Mouse (Mus musculus): ENCODE measurements around the gene Pnmt.
"Not testable (repeated sequence)": the region's sequence is repeated elsewhere in the genome, so short reads cannot be mapped to it uniquely, and the experiment has no call there.

Pnmt gene

DNA sequence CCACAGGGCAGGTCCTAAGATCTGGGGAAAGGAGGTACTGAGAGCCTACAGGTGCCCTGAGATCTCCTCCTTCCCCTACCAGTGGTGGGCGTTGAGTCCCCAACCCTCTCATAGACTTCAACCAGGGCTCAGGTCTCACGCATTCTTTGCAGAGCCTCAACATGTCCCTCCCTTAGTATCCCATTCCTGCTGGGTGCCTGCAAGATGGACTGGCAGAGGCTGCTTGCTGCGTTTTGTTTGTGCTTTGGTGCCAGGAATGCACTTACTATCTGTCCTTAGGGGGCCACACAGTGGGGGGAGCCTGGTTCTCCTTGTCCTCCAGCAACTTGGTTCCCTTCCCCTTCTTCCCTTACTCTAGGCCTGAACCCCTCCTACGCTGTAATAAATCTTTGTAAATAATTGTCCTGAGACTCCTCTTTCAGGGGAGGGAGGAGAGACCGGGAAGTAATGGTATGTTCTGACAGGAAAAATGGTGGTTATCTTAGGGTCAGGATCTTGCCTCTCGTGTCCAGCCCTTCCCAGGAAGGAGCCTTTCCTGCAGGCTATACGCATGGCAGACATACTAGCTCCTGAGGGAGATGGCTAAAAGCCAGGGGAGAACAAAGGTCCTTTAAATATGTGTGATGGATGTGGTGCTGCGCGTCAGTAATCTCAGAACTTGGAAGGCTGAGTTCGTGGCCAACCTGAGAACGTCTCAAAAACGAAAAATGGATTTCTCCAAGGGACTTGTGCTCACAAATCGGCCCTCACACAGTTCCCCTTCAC is 28.7 kb upstream of the Pnmt start:
- DNase-seq (ENCODE audit: low read depth, low spot score), result no peak

DNA sequence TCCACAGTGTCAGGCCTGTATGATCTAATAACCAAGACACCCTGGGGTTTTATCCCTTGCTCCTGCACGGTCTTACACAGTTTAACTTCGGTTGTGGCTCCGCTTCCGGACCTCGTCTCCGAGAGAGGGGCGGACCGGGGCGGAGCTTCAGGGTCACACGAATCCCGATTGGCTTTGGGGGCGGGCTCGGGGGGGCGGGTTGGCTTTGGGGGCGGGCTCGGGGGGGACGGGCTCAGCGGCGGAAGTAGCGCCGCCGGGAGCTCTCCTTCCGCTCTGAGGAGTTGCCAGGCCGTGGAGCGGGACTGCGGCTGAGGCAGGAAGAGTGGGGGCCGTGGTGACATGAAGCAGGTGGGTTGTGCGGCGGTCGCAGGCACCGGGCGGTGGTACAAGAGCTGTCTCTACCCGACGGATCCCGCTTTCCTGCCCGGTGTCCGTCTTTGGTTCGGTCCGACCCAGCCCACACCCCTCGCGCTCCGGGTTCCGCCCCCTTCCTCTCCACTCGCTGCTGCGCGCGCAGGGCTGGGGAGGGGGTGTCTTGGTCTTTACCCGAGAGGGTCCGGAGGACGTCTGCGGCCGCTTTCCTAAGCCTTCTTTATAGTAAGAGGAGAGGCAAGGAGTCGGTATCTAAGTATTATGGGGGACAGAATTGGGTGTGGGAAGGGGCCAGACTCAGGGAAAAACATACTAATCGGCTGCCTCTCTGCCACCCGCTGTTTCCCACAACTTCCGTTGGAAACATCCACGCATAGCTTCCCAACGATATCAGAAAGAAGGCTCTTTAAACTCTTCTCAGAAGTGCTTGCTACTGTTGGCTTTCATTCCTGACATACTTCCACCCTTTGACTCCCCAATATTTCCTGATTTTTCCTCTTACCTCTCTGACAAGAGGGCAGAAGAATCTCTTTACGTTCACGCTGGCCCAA is 27.8 kb upstream of the Pnmt start, which contains the start of gene Stard3:
Stard3 (plus strand) TSS at position 208 of the 923 bp plus-strand sequence.
- peak; percentile 93 for DNase-seq (ENCODE audit: low read depth, low spot score)

DNA sequence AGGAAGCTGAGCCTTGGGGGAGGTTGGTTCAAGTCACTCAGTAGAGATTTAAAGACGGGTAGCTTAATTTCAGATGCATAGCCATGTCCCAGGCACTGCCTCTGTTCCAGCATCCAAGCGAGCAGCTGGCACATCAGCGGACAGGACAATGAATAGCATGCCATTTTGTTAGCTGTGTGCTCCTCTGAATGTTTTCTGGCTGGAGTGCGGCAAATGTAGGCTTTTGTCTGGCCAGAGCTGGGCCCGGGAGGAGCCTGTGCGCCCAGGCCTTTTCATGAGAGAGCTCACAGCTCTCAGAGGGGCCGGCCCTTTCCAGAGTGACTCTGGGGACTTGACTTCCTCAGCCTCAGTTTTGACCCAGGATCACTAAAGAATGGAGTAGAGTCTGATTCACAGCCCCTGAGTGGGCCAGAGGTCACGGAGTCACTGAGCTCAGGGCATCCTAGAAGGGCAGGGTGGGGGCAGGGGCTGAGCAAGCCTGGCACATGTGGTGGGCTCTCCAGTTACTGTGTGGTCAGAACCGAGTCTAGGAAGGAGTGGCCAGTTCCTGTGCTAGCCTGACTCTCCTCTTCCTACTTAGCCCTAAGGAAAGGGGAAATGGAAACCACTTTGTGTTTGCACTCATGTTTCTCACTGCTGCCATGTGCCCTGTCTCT is 25.3 kb upstream of the Pnmt start:
- no peak for DNase-seq (ENCODE audit: low read depth, low spot score)

DNA sequence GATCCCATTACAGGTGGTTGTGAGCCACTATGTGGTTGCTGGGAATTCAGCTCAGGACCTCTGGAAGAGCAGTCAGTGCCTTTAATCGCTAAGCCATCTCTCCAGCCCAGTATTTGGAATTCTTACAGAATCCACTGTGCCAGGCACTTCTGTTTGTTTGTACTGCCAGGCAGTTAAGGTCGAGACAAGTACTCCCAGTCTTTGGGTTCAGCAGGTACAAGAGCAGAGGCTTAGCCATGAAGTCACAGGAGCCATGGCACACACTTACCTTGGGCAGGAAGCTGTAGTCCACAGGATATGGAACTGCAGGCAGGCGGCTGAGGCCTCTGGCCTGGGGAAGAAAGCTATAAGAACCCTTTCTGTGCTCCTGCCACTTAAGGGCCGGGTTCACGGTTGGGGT is 22.4 kb upstream of the Pnmt start:
- DNase-seq (ENCODE audit: low read depth, low spot score), result no peak

DNA sequence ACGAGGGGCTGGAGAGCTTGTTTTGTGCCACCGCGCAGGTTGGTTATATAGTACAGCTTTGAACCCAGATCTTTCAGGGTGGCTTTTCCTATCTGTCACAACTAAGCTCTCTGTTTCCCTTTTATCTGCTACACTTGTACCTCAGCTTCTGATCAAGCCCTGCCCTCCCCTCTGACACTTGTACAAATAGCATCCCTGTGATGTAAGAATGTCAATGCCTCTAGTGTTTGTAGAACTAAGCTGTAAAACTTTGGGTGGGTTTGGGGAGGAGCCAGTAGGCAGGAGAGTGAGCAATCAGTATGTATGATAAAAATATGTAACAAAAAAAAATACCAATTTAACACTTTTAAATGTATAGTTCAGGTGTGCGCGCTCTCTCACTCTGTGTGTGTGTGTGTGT is 21.8 kb upstream of the Pnmt start:
- no peak for DNase-seq (ENCODE audit: low read depth, low spot score)

DNA sequence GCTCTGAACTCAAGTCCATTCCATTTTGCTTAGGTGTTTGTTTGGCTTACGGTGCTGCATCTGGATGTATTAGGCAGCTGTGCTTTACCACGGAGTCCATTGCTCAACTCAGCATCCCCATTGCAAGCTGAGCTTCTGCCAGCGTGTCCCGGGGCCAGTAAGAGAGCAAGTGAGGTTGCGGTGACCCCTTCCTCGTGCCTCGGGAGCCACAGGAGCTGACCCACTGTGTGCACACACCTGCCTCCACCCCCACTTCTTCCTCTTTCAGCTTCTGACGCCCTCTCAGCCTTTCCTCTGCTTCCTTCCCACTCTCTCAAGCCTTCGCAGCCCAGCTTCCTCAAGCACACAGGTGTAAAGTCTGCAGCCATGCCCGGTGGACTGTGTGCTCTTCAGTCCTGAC is 20.0 kb upstream of the Pnmt start:
- no peak for DNase-seq (ENCODE audit: low read depth, low spot score)

DNA sequence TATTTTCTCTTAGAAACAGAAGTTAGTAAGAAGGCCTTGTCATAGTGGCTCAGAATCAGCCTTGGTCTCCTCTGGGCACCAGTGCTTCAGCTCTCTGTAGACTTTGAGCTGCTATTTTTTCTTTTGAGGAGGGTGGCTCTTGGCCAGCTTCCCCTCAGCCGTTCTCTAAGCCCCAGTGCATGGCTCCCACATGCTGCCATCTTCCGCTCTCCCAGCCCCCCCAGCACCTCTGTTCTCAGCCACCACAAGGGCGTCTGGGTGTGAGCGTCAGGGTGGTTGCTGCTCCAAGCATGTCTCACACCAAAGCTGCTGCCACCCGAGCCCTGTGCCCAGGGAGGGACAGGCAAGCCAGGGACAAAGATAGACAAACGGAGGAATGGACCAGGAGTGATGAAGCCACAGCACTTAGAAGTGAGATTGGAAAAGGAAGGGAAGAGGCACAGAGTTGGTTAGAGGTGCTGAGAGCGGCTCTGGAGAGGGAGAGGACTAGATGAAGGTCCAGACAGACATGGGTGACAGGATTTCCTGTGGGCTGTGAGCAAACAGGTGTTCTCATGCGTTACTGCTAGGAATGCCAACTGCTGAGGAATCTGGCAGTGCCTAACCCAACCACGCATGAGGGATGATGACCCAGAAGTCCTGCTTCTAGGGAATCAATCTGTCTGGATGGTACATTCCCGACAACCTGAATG is 18.9 kb upstream of the Pnmt start:
- no peak for DNase-seq (ENCODE audit: low read depth, low spot score)

DNA sequence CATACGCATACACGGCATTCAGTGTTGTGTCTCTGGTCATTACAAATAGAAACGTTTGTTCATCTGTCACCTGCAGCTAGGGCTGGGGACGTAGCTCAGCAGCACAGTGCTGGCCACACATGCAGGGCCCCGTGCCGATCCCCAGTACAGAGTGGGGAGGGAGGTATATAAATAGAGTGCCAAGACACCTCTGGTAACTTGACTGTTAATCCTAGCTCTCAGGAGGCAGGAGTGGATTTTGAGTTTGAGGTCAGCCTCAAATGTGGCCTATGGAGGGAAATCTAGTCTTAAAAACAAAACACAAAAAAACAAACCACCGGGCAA is 18.4 kb upstream of the Pnmt start:
- no peak for DNase-seq (ENCODE audit: low read depth, low spot score)

DNA sequence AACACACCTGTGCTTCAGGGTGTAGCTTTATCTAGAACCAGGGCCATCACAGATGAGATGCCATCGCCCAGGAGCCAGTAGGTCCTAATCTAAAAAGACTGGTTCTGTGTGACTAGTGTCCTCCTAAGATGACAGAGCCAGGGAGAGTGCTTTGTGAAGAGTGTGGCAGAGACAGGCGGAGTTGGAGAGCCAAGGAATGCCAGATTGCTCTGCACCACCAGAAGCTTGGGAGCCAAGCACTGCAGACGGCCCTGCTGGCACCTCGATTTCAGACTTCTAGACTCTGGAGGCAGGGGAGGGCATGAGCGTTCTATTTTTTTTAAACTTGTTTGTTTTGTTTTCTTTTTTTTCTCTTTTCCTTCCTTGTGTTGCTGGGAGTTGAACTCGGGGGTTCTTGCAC is 16.9 kb upstream of the Pnmt start:
- no peak for DNase-seq (ENCODE audit: low read depth, low spot score)

DNA sequence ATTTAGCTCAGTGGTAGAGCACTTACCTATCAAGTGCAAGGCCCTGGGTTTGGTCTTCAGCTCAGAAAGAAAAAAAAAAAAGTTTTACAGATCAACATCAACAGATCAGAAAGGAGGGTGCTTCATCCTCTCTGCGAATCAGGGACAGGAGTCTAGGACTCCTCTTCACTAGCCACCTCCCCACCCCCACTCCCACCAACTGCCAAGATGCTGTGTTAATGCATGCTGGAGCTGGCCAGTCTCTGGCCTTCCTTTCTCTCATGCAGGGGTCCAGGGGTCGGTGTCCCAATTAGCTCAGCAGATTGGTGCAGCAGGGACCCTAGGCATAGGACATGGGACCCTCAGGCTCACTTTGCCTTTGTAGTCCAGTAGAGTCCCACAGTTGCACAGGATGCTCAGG is 15.7 kb upstream of the Pnmt start:
- no peak for DNase-seq (ENCODE audit: low read depth, low spot score)

DNA sequence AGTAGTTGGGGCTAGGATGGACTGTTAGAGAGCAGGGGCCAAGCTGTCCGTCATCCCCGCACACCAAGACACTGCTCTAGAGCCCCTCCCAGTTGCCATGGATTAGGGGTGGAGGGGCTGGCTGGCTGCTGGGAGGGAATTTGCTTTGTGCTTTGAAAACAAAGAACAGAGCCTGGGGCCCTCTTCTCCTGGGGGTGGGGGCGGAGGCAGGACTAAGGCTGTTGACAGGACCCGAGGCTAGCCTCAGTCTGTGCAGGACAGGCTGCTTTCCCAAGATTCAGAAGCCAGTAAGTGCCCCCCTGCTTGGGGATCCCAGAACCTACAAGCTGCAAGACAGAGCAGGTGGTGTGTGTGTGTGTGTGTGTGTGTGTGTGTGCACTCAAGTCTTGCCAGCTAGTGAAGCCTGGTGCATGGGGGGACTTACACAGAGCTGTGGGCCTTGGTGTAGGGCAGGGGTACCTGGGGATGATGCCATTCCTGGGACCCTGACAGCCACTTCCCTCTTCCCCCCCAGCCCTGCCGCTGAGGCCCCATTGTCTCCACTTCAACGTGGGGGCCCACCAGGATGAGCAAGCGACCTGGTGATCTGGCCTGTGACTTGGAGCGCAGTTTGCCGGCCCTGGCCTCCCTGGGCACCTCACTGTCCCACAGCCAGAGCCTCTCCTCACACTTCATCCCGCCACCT is 14.6 kb upstream of the Pnmt start:
- no peak for DNase-seq (ENCODE audit: low read depth, low spot score)

DNA sequence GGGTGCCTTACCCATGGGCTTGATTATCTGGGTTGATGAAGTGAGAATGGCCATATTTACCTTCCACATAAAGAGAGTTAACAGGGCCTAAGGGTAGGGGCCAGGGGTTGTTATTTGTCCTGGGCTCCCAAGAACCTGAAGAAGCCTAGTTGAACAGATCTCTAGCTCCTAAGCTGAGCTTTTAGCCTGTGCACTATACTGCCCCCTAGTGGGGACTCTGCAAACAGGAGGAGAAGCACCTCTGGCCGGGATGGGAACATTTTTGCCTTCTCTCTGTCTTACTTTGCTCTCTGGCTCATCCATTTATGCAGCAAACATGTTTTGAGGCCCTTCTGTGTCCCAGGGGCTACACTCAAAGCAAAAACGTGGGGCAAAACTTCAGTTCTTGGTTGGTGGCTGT is 13.8 kb upstream of the Pnmt start:
- peak; percentile 82 for DNase-seq (ENCODE audit: low read depth, low spot score)

DNA sequence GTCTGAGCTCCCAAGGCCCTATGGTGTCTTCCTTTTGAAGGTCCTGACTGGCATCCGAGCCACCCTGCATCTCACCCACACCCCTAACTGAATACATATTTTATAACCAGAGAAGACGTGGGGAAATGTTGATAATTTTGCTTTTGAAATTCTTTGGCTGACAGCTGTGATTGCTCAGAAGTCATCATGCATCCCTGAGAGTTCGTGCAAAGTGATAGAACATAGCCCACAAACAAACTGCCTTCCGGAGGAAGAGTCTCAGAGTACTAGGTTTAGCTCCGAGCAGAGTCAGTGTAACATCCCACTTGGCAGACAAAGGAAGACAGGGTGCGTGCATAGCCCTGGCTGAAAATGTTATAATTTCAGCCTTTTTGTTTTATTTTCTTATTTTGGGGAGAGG is 13.0 kb upstream of the Pnmt start:
- no peak for DNase-seq (ENCODE audit: low read depth, low spot score)

DNA sequence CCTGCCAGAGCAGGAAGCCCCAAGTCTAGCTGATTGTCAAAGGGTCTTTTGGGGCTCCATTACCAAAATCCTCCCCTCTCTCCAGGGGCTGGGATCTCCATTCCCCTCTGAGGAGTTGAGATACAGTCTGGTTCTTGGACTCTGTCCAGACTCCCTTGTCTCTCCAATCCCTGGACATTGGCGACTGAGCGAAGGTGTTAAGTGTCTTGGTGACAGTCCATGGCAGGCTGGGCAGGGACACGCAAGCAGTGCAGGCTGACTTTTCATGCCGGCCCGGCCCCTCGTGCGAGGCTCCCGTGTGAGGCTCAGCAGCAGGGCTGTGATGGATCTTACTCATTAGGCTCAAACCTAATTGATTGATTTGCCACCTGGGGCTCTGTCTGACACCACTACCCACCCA is 12.0 kb upstream of the Pnmt start:
- DNase-seq (ENCODE audit: low read depth, low spot score), result no peak

DNA sequence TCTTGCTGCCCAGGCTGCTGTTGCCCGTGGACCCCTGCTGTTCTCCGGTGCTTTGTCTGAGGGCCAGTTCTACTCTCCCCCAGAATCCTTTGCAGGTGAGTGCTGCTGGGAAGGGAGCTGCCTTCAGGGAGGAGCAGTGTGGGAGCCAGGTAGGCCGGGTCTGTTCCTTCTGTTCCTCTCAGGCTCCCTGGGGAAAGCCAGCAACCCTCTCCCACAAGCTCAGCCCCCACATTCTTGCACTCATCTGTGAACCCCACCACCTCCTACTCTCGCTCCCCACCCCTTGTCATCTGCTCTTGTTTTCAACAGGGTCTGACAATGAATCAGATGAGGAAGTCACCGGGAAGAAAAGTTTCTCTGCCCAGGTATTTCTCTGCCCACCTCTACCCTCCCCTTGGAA is 9.5 kb upstream of the Pnmt start:
- no peak for DNase-seq (ENCODE audit: low read depth, low spot score)

DNA sequence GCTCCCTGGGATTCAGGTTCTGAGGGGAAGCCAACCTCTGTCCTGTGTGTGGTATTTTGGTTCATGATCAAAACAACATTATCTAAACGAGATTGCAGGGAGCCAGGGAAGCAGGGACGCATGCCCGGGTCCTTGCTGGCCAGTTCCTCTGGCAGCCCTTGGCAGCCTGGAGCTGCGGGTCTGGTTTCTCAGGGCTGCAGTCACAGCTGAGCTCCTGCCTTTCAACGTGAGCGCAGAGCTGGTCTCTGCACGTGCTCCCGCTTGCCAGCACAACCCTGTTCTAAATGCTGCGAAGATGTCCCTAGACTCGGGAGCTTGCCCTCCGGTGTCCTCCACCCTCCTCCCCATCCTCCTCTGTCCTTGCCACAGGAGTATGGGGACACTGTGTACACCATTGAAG is 8.5 kb upstream of the Pnmt start:
- no peak for DNase-seq (ENCODE audit: low read depth, low spot score)

DNA sequence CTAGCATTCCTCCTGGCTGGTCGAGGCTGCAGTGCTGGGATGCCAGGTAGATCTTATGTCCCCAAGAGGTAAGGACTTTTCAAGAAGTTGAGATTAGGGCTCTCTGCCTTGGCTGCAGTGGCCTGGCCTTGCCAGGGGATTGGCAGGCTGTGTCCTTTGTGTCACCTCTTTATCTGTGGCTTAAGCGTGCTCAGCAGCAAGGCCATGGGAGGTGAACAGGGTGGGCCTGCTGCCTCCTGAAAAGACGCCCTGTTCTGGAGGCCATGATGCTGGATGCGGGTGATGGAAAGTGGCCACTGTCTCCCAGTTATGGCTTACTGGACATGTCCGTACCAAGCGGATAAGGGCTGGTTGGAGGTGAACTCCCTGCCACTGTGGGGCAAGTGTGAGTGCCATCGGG is 6.9 kb upstream of the Pnmt start:
- no peak for DNase-seq (ENCODE audit: low read depth, low spot score)

DNA sequence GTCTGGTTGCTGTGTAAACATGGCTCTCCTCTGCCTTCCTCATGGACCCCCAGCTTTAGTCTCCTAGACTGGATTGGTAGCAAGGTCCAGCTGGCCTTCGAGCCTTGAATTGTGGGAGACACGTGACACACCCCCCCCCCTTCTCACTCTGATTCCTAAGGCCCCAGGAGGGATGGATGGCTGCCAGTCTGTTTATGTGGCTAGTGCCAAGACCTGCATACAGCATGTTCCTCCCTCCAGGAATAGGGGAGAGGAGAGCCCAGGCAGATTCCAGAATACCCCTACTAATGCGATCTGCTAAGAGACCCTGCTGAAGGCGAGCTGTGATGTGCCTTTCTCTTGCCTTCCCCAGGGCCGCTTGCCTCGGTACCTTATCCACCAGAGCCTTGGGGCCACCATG is 6.1 kb upstream of the Pnmt start:
- no peak for DNase-seq (ENCODE audit: low read depth, low spot score)

DNA sequence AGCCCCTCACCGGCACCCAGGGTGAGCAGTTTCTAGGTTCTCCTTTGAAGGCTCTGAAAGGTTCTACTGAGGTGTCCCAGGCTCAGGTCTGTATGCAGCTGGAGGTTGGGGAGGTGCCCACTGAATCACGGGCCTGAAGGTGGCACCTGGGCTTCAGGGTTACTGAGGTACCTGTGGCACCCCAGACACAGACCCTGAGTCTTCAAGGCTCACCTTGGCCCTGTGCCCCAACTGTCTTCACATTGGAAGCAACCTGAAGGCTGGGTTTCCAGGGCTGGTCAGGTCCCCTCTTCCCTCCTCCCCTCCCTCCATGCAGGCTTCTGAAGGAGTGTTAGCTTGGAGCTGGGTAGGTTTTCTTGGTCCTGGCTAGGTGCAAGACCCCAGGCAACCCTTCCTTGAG is 4.6 kb upstream of the Pnmt start:
- no peak for DNase-seq (ENCODE audit: low read depth, low spot score)

DNA sequence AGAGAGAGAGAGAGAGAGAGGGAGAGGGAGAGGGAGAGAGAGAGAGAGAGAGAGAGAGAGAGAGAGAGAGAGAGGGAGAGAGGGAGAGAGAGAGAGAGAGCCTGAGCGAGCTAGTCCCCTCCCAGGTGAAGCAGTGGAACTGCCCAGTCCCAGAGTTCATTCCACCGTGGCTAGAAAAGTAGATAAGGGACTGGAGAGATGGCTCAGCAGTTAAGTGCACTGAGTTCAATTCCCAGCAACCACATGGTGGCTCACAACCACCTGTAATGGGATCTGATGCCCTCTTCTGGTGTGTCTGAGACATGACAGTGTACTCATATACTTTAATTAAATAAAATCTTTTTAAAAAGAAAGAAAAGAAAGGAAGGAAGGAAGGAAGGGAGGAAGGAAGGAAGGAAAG is 3.8 kb upstream of the Pnmt start:
- DNase-seq (ENCODE audit: low read depth, low spot score), result not testable (repeated sequence)

DNA sequence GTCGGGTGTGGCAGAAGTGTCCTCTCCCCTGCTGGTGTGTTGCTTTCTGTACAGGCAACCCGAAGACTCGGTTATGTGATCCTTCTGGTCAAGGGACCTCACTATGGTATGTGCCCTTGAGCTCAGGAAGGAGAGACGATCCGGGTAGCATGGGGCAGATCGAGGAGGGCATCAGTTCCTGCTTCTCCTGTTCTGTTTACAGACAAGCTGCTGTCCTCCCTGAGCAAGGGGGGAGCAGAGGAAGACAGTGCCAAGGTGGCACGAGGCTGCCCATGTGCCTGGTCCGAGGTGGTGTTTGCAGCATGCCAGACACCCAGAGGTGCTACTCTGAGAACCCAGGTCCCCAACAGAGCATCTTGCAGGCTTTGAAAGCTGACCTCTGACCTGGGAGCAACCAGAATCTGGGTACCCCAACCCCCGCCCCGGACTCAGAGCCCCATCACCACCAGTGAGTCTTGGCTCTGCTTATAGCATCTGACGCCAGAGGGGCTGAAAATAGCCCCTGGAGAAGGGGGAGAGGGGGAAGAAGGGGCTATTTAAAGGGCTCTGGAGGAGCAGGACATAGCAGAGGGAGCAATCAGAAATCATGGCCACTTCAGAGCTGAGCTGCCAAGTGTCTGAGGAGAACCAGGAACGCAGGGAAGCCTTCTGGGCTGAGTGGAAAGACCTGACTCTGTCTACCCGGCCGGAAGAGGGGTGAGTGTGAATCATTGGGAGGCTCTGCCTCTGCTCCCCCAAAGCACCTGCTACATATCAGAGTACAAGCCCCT is 2.8 kb upstream of the Pnmt start, which contains the start of gene Tcap:
Tcap (plus strand) TSS at position 551 of the 770 bp plus-strand sequence.
- DNase-seq (ENCODE audit: low read depth, low spot score), result no peak

All from mesoderm, embryonic 11.5 days (tissue).